Mouse (Mus musculus): ENCODE data around the gene Olfr1350.
A peak's percentile ranks its signal among the peaks of the same experiment; 100 is the strongest.
"Not testable (repeated sequence)": the region's sequence is repeated elsewhere in the genome, so short reads cannot be mapped to it uniquely, and the experiment has no call there.

The Olfr1350 gene

GRCm38 (mm10) chr7:6564541-6564940 is at the start of gene Olfr1350:
Gene Olfr1350 (plus strand): TSS chr7:6564841.
- no peak for DNase-seq

GRCm38 (mm10) chr7:6521666-6522065 is 43.0 kb upstream of the Olfr1350 start:
- DNase-seq, result no peak

DNA sequence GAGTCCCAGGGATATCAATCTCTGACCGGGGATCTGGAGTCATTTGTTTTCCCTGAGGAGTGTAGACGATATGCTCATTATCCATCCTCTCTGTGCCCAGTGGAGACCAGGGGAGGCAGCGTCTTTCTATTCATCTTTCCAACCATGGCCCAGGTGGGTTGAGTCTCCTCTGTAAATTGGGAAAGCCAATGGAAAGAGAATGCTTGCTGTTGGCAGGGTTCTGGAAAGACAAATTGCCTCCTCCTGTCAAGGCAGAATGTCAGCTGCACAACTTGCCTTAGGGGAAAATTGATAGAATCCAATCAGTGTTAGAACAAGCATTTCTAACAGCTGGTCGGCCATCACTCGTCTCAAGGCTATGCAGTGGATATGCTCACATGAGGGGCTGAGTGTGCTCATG is 41.8 kb upstream of the Olfr1350 start, which contains the start of gene Olfr1349:
Gene Olfr1349, minus strand, starts transcription at position 101 of the 400 bp plus-strand sequence.
- no peak for DNase-seq

DNA sequence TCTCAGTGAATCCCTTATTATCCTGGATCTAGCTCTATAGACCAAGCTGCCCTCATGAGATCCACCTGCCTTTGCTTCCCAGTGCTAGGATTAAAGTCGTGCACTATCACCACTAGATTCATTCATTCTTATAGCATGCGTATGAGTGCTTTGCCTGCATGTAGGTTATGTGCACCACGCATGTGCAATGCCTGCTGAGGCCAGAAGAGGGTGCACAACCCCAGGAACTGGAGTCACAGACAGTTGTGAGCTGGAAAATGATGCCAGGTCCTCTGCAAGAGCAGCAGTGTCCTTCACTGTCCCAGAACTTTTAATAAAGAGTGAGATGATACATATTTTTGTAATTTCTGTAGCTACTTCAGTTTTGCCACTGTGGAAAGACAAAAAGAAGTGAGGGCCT is 39.6 kb upstream of the Olfr1350 start:
- no peak for DNase-seq

- no peak for DNase-seq
These were observed 38.5 kb upstream of the Olfr1350 start for GRCm38 (mm10) chr7:6526141-6526540.

DNA sequence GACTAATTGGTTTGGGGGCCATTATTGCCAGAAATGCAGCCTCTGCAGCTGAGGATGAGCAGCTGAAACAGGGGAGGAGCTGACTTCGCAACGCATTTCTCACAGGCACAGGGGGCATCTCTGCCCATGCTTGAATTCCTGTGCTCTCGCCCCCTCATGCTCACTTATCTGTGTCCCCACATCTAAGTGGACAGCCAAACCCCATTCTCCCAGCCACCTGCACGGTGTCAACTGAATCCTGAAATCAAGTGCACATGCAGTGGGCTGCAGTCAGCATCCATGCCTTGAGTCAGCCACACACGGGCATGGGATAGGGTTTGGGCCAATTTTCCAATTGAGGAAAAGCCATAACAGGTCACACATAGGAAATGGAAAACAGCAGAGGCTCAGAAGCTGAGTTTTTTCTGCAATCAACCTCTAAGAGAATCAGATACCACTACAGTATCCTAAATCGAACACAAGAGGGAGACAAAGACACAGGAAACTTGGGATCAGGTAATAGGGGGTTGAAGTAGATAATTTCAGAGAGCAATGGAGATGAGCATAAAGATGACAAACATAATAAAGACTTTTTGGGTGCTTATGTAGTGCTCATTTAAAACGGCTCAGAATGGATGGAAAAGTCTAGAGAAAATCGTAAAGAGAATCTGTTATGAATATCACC is 21.6 kb downstream of the Olfr1350 start:
- DNase-seq, result peak; percentile 24

DNA sequence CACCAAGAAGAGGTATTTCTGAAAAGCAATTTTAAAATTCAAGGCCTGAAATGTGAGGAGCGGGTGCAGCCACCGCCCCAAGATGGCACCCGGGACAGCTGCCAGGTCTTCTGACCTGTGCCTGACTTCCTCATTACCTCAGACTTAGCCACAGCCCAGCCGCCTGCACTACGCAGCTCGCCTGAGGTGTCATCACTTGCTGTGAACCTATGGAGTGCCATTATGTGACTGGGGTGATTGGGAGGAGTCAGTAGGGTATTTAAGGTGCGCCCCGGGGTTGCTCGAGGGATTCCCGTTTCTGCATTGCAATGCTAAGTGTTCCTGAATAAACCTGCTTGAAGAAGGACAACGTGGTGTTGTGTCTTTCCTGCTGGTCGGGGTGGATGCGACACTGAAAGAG is 24.1 kb downstream of the Olfr1350 start:
- DNase-seq, result not testable (repeated sequence)

GRCm38 (mm10) chr7:6603331-6603730 is 38.7 kb downstream of the Olfr1350 start:
- DNase-seq, result no peak
